Mouse (Mus musculus) left cerebral cortex, postnatal 14 days (tissue): ENCODE measurements around the gene Naip5. TPM values are rescaled to one million over a fixed set of nuclear protein-coding genes. Genes with fewer than 3 reads are reported as not detected.
"Not testable (repeated sequence)": the region's sequence is repeated elsewhere in the genome, so short reads cannot be mapped to it uniquely, and the experiment has no call there.

Experiments
- DNase-seq, 2 experiments: peaks; one replicate each; pipeline ENCODE4 v3.0.0; 2021 to 2022; ENCODE audit warnings: low spot score in 2 of 2, mixed read lengths in 1 of 2
- intact Hi-C: fragments of 180-260 bp; cut with DNase I; formaldehyde crosslinking; loops from one replicate; pipeline ENCODE4 v1.15.1; 2025
- long read RNA-seq, 2 experiments: library from polyadenylated mRNA; stranded (forward); transcript quantifications; one replicate each; pipeline ENCODE4 v2.0.0; 2021
- total RNA-seq, 2 experiments: library from RNA; stranded (reverse); gene quantifications; 2 replicates each; pipeline ENCODE4 v1.2.3; 2021

The Naip5 gene
- under 1 TPM; 0.15 to 0.24 TPM for total RNA-seq
- long read RNA-seq, experiment 1, result 0 reads
- long read RNA-seq, experiment 2, result 0 reads

GRCm38 (mm10) chr13:100246223-100246622 is at the start of gene Naip5:
Naip5 (minus strand) TSS chr13:100246323.
- intact Hi-C loops, DNase-seq: not testable (repeated sequence)

- intact Hi-C loops, result no loop called here
- no peak for DNase-seq
Measured at GRCm38 (mm10) chr13:100284611-100285010, 38.5 kb upstream of the Naip5 start.

- DNase-seq, intact Hi-C loops: not testable (repeated sequence)
Measured at GRCm38 (mm10) chr13:100271474-100272132, 25.5 kb upstream of the Naip5 start.

GRCm38 (mm10) chr13:100256996-100257395 is 10.9 kb upstream of the Naip5 start:
- intact Hi-C loops, DNase-seq: not testable (repeated sequence)

- intact Hi-C loops, DNase-seq: not testable (repeated sequence)
Measured at GRCm38 (mm10) chr13:100255925-100256324, 9.8 kb upstream of the Naip5 start.

GRCm38 (mm10) chr13:100251897-100252296 is 5.8 kb upstream of the Naip5 start:
- DNase-seq, intact Hi-C loops: not testable (repeated sequence)

- DNase-seq, intact Hi-C loops: not testable (repeated sequence)
Measured at GRCm38 (mm10) chr13:100246896-100247519, 885 bp upstream of the Naip5 start.

- no peak for DNase-seq
- intact Hi-C loops, result no loop called here
Measured at GRCm38 (mm10) chr13:100243702-100244101, 2.4 kb downstream of the Naip5 start.

- intact Hi-C loops, result not testable (repeated sequence)
Measured at GRCm38 (mm10) chr13:100213683-100214082, 32.4 kb downstream of the Naip5 start.

GRCm38 (mm10) chr13:100210540-100210939 is 35.6 kb downstream of the Naip5 start:
- no peak for DNase-seq
- intact Hi-C loops, result no loop called here

More at GRCm38 (mm10) chr13:100213683-100214082, 32.4 kb downstream of the Naip5 start:
- not testable (repeated sequence) for DNase-seq

- intact Hi-C loops, result no loop called here
Measured at GRCm38 (mm10) chr13:100203319-100203718, 42.8 kb downstream of the Naip5 start.

GRCm38 (mm10) chr13:100201659-100202333 is 44.3 kb downstream of the Naip5 start, which contains the start of gene Naip2:
Naip2 (minus strand) TSS chr13:100202092.
- intact Hi-C loops, DNase-seq: not testable (repeated sequence)

More at GRCm38 (mm10) chr13:100203319-100203718, 42.8 kb downstream of the Naip5 start:
- DNase-seq, result no peak

GRCm38 (mm10) chr13:100200778-100201177 is 45.3 kb downstream of the Naip5 start:
- intact Hi-C loops, result no loop called here
- DNase-seq, result no peak

- intact Hi-C loops, result no loop called here
- no peak for DNase-seq
Measured at GRCm38 (mm10) chr13:100195421-100195820, 50.7 kb downstream of the Naip5 start.

- intact Hi-C loops, DNase-seq: not testable (repeated sequence)
Measured at GRCm38 (mm10) chr13:100183111-100183510, 63.0 kb downstream of the Naip5 start.

- intact Hi-C loops, DNase-seq: not testable (repeated sequence)
Measured at GRCm38 (mm10) chr13:100174360-100174759, 71.8 kb downstream of the Naip5 start.

- intact Hi-C loops, DNase-seq: not testable (repeated sequence)
Measured at GRCm38 (mm10) chr13:100166378-100166777, 79.7 kb downstream of the Naip5 start.

GRCm38 (mm10) chr13:100162467-100162866 is 83.7 kb downstream of the Naip5 start:
- DNase-seq, intact Hi-C loops: not testable (repeated sequence)
